Mouse (Mus musculus): Measurements from ENCODE around the gene 4930572O03Rik.
"Not testable (repeated sequence)": the region's sequence is repeated elsewhere in the genome, so short reads cannot be mapped to it uniquely, and the experiment has no call there.

4930572O03Rik gene

GRCm38 (mm10) chr5:15616195-15616594, 40.7 kb downstream of the 4930572O03Rik start:
- not testable (repeated sequence) for DNase-seq

- DNase-seq, result not testable (repeated sequence)
These were observed 46.2 kb downstream of the 4930572O03Rik start for GRCm38 (mm10) chr5:15610695-15611094.

GRCm38 (mm10) chr5:15606677-15607076, 50.2 kb downstream of the 4930572O03Rik start:
- DNase-seq, result peak in 1 of 2 experiments; percentile 1

GRCm38 (mm10) chr5:15603585-15603984, 53.3 kb downstream of the 4930572O03Rik start:
- not testable (repeated sequence) for DNase-seq

GRCm38 (mm10) chr5:15603008-15603407, 53.9 kb downstream of the 4930572O03Rik start:
- not testable (repeated sequence) for DNase-seq

- DNase-seq, result not testable (repeated sequence)
These were observed 54.4 kb downstream of the 4930572O03Rik start for GRCm38 (mm10) chr5:15602424-15602947.

All from cerebellum, postnatal 25 days (tissue).